In the genomic region with DNA sequence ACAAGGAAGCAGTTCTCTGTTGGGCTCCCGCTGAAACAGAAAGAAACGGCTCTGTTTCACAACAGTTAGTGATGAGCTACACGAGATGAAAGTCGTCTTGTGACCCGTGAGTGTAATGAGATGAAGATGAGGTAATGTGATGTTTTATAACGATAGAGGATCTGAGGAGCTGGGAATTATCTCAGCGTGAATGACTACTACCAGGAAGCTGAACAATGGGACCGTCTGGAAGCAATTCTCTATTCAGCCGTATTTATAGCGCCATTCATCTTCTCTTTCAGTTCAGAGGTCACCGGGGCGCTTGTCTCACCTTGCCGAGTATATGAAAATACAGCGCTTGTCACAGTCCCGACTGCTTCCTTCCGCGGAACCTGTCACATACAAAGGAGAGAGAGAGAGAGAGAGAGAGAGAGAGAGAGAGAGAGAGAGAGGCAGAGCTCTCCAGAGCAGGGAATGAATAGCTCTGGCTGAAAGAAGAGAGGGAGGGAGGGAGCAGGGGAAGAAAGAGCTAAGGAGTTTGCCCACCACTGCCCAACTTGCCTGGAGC, we compare ENCODE assay signal across 10 mouse cellular contexts. TPM values are rescaled to one million over a fixed set of nuclear protein-coding genes. Genes with fewer than 3 reads are reported as not detected.
DNase-seq lines count a peak whose midpoint lies in the region; ATAC-seq and TF ChIP-seq lines count a peak whose summit lies in the region.
"Had no signal": no experiment of that assay in that cellular context is flagged by ENCODE, and none has a peak within 500 bp of the region (broad histone marks: within the 10 kb centered on the region; RNA-seq: fewer than 3 reads in every experiment).

No protein-coding gene starts in this region.

- H3K9ac ChIP-seq in forebrain, embryonic 15.5 days (replicated peaks) = no peak overlapping the region; the same call in 1 of the 2 replicates

- no peaks in the 10 kb centered on the region for H3K9me3 ChIP-seq in forebrain, embryonic 15.5 days

- peak overlapping the region; percentile 17 for H3K4me3 ChIP-seq in forebrain, embryonic 15.5 days
- no peak overlapping the region for H3K4me3 ChIP-seq in thymus, adult 2 months (ENCODE audit: control insufficient read depth, insufficient read depth, low read length)

- WGBS in forebrain, embryonic 15.5 days = under 1% methylated on average over 17 of the region's 17 CpGs
- WGBS in thymus, adult 2 months = 10% methylated on average over 17 of the region's 17 CpGs

- TF ChIP-seq POLR2A in thymus, adult 2 months (IDR thresholded peaks at IDR 0.05; ENCODE audit: control insufficient read depth, extremely low read depth, insufficient read depth, low read length, poor library complexity) = no peak

- peak overlapping the region; percentile 61 for H3K27ac ChIP-seq in forebrain, embryonic 15.5 days (replicated peaks)
- no peak overlapping the region for H3K27ac ChIP-seq in thymus, adult 2 months (ENCODE audit: control insufficient read depth, insufficient read depth, low read length)

- no peak for TF ChIP-seq CTCF in thymus, adult 2 months (IDR thresholded peaks at IDR 0.05; ENCODE audit: borderline replicate concordance, control insufficient read depth, extremely low read depth, insufficient read depth, low read length, poor library complexity)

- peak; percentile 77 for ATAC-seq in forebrain, embryonic 15.5 days (replicated peaks)

- peaks cover 13% of the 10 kb centered on the region for H3K4me1 ChIP-seq in forebrain, embryonic 15.5 days
- H3K4me1 ChIP-seq in thymus, adult 2 months (replicated peaks; ENCODE audit: control insufficient read depth, insufficient read depth, low read length) = no peaks in the 10 kb centered on the region

- DNase-seq in 3T3-L1 (ENCODE audit: low read depth, low spot score) (peak; percentile 29), MN1 (ENCODE audit: low spot score) (peak; percentile 82)
- DNase-seq in mesoderm, embryonic 11.5 days (ENCODE audit: low read depth, low spot score) = peak; percentile 82
- DNase-seq in thymus, adult 2 months = no peak
- DNase-seq in gastrocnemius, postnatal 25 days = no peak
- no peak for DNase-seq in gastrocnemius, postnatal 10 days
- no peak for DNase-seq in lung, postnatal 14 days

- no peaks in the 10 kb centered on the region for H3K36me3 ChIP-seq in forebrain, embryonic 15.5 days
- no peaks in the 10 kb centered on the region for H3K36me3 ChIP-seq in thymus, adult 2 months (ENCODE audit: control insufficient read depth, insufficient read depth, low read length)

- H3K27me3 ChIP-seq in forebrain, embryonic 15.5 days = no peaks in the 10 kb centered on the region
- H3K27me3 ChIP-seq in thymus, adult 2 months (ENCODE audit: control insufficient read depth, insufficient read depth, low read length) = peaks cover 4% of the 10 kb centered on the region

- peak overlapping the region; percentile 33 for H3K4me2 ChIP-seq in forebrain, embryonic 15.5 days (replicated peaks)

RNA-seq across cellular contexts. Expression of a gene that starts 8.5 kb away (rescaled TPM):
- 131 and 137 TPM in 2 replicates for polyA plus RNA-seq in forebrain, embryonic 15.5 days (2015; fragmentation: Nextera tagmentation; extraction: Ambion mirVana)
- polyA plus RNA-seq in thymus, adult 2 months (2012; rRNA removed) = 72.3 and 73.7 TPM in 2 replicates
- 10 to 100 TPM in 1 of 2 experiments, 1 to 10 TPM in 1; 9.9 to 12.6 TPM for total RNA-seq in gastrocnemius, postnatal 25 days (2021)
- total RNA-seq in gastrocnemius, postnatal 10 days (2021) = 10 to 100 TPM; 13.4 to 20.4 TPM

RNA-seq across cellular contexts. Expression of a gene that starts 12.3 kb away (rescaled TPM):
- polyA plus RNA-seq in forebrain, embryonic 15.5 days (2015; fragmentation: Nextera tagmentation; extraction: Ambion mirVana) = 4.8 and 5.8 TPM in 2 replicates
- 44.5 and 52.1 TPM in 2 replicates for polyA plus RNA-seq in thymus, adult 2 months (2012; rRNA removed)
- total RNA-seq in gastrocnemius, postnatal 25 days (2021) = under 1 TPM; 0.48 to 0.84 TPM
- under 1 TPM; 0.95 to 0.96 TPM for total RNA-seq in gastrocnemius, postnatal 10 days (2021)

RNA-seq across cellular contexts. Expression of a gene that starts 47.4 kb away (rescaled TPM):
- polyA plus RNA-seq in forebrain, embryonic 15.5 days (2015; fragmentation: Nextera tagmentation; extraction: Ambion mirVana) = not detected in 2 replicates
- not detected in 2 replicates for polyA plus RNA-seq in thymus, adult 2 months (2012; rRNA removed)
- total RNA-seq in gastrocnemius, postnatal 25 days (2021) = not detected
- not detected for total RNA-seq in gastrocnemius, postnatal 10 days (2021)
- total RNA-seq: hematopoietic stem cell, adult 5-6 weeks; neutrophil, adult 5-6 weeks had no signal

Comparison
In these comparisons a context has a peak if more than half of its experiments do, and no peak if none do; other contexts are left out.
1. DNase-seq: peak in 3T3-L1 (single experiment), MN1 (single experiment) and mesoderm, embryonic 11.5 days (single experiment); none in thymus, adult 2 months (single experiment), gastrocnemius, postnatal 25 days (single experiment), gastrocnemius, postnatal 10 days (single experiment) and lung, postnatal 14 days (single experiment).